Mouse (Mus musculus): Measurements from ENCODE around the gene Cenpo. TPM values are rescaled to one million over a fixed set of nuclear protein-coding genes. Genes with fewer than 3 reads are reported as not detected.

The Cenpo gene
- polyA plus RNA-seq, 1 experiment, result 14.9 TPM

- no peak overlapping the region; the same call in 1 of the 2 replicates for H3K27ac ChIP-seq (ENCODE audit: control insufficient read depth, insufficient read depth, low read depth, low read length, poor library complexity)
- no peaks in the 10 kb centered on the region; the same call in 1 of the 2 replicates for H3K4me1 ChIP-seq (ENCODE audit: control insufficient read depth, insufficient read depth, low read length)
- TF ChIP-seq POLR2A (IDR thresholded peaks at IDR 0.05; ENCODE audit: borderline replicate concordance, control insufficient read depth, low read depth, low read length) (no peak), CTCF (IDR thresholded peaks at IDR 0.05; ENCODE audit: control insufficient read depth, insufficient read depth, low read length) (no peak)
- no peak overlapping the region for H3K4me3 ChIP-seq (replicated peaks; ENCODE audit: control insufficient read depth, low read depth, low read length)
- WGBS, result 56% methylated on average over 15 of the region's 15 CpGs
These were observed 25.5 kb downstream of the Cenpo start for GRCm38 (mm10) chr12:4208405-4209133.

- H3K4me3 ChIP-seq (replicated peaks; ENCODE audit: control insufficient read depth, low read depth, low read length), result no peak overlapping the region
- H3K27ac ChIP-seq (ENCODE audit: control insufficient read depth, insufficient read depth, low read depth, low read length, poor library complexity), result no peak overlapping the region
- 91% methylated on average over 11 of the region's 11 CpGs for WGBS
- TF ChIP-seq CTCF (IDR thresholded peaks at IDR 0.05; ENCODE audit: control insufficient read depth, insufficient read depth, low read length) (no peak), POLR2A (IDR thresholded peaks at IDR 0.05; ENCODE audit: borderline replicate concordance, control insufficient read depth, low read depth, low read length) (no peak)
- no peaks in the 10 kb centered on the region; the same call in 1 of the 2 replicates for H3K4me1 ChIP-seq (ENCODE audit: control insufficient read depth, insufficient read depth, low read length)
These were observed 28.0 kb downstream of the Cenpo start for GRCm38 (mm10) chr12:4206106-4206505.

GRCm38 (mm10) chr12:4202206-4202605 is 31.9 kb downstream of the Cenpo start:
- H3K4me1 ChIP-seq (ENCODE audit: control insufficient read depth, insufficient read depth, low read length), result no peaks in the 10 kb centered on the region
- TF ChIP-seq CTCF (IDR thresholded peaks at IDR 0.05; ENCODE audit: control insufficient read depth, insufficient read depth, low read length) (no peak), POLR2A (IDR thresholded peaks at IDR 0.05; ENCODE audit: borderline replicate concordance, control insufficient read depth, low read depth, low read length) (no peak)
- no peak overlapping the region for H3K27ac ChIP-seq (ENCODE audit: control insufficient read depth, insufficient read depth, low read depth, low read length, poor library complexity)
- 75% methylated on average over 4 of the region's 4 CpGs for WGBS
- no peak overlapping the region for H3K4me3 ChIP-seq (replicated peaks; ENCODE audit: control insufficient read depth, low read depth, low read length)

GRCm38 (mm10) chr12:4201454-4202200 is 32.5 kb downstream of the Cenpo start:
- TF ChIP-seq CTCF (IDR thresholded peaks at IDR 0.05; ENCODE audit: control insufficient read depth, insufficient read depth, low read length) (no peak), POLR2A (IDR thresholded peaks at IDR 0.05; ENCODE audit: borderline replicate concordance, control insufficient read depth, low read depth, low read length) (no peak)
- Histone ChIP-seq H3K4me1 (ENCODE audit: control insufficient read depth, insufficient read depth, low read length) (peaks cover under 1% of the 10 kb centered on the region; the same call in 1 of the 2 replicates), H3K4me3 (replicated peaks; ENCODE audit: control insufficient read depth, low read depth, low read length) (no peak overlapping the region), H3K27ac (ENCODE audit: control insufficient read depth, insufficient read depth, low read depth, low read length, poor library complexity) (no peak overlapping the region)
- 89% methylated on average over 13 of the region's 13 CpGs for WGBS

- WGBS, result 92% methylated on average over 11 of the region's 11 CpGs
- Histone ChIP-seq H3K4me3 (replicated peaks; ENCODE audit: control insufficient read depth, low read depth, low read length) (no peak overlapping the region), H3K27ac (ENCODE audit: control insufficient read depth, insufficient read depth, low read depth, low read length, poor library complexity) (no peak overlapping the region), H3K4me1 (ENCODE audit: control insufficient read depth, insufficient read depth, low read length) (peaks cover 2% of the 10 kb centered on the region; the same call in 1 of the 2 replicates)
- TF ChIP-seq CTCF (IDR thresholded peaks at IDR 0.05; ENCODE audit: control insufficient read depth, insufficient read depth, low read length), result no peak
- TF ChIP-seq POLR2A (IDR thresholded peaks at IDR 0.05; ENCODE audit: borderline replicate concordance, control insufficient read depth, low read depth, low read length), result no peak
These were observed 34.8 kb downstream of the Cenpo start for GRCm38 (mm10) chr12:4199271-4199670.

- no peak for TF ChIP-seq POLR2A (IDR thresholded peaks at IDR 0.05; ENCODE audit: borderline replicate concordance, control insufficient read depth, low read depth, low read length)
- no peak for TF ChIP-seq CTCF (IDR thresholded peaks at IDR 0.05; ENCODE audit: control insufficient read depth, insufficient read depth, low read length)
- 79% methylated on average over 4 of the region's 4 CpGs for WGBS
These were observed 35.4 kb downstream of the Cenpo start for GRCm38 (mm10) chr12:4198702-4199101.

GRCm38 (mm10) chr12:4194643-4195042 is 39.5 kb downstream of the Cenpo start:
- TF ChIP-seq CTCF (IDR thresholded peaks at IDR 0.05; ENCODE audit: control insufficient read depth, insufficient read depth, low read length), result no peak
- no peak for TF ChIP-seq POLR2A (IDR thresholded peaks at IDR 0.05; ENCODE audit: borderline replicate concordance, control insufficient read depth, low read depth, low read length)
- Histone ChIP-seq H3K27ac (ENCODE audit: control insufficient read depth, insufficient read depth, low read depth, low read length, poor library complexity) (no peak overlapping the region), H3K4me3 (replicated peaks; ENCODE audit: control insufficient read depth, low read depth, low read length) (no peak overlapping the region), H3K4me1 (ENCODE audit: control insufficient read depth, insufficient read depth, low read length) (peaks cover 2% of the 10 kb centered on the region; the same call in 1 of the 2 replicates)
- 52% methylated on average over 14 of the region's 14 CpGs for WGBS

More at GRCm38 (mm10) chr12:4198702-4199101, 35.4 kb downstream of the Cenpo start:
- Histone ChIP-seq H3K4me3 (replicated peaks; ENCODE audit: control insufficient read depth, low read depth, low read length) (no peak overlapping the region), H3K4me1 (ENCODE audit: control insufficient read depth, insufficient read depth, low read length) (peaks cover 2% of the 10 kb centered on the region; the same call in 1 of the 2 replicates), H3K27ac (ENCODE audit: control insufficient read depth, insufficient read depth, low read depth, low read length, poor library complexity) (no peak overlapping the region)
